Mouse (Mus musculus) G1E (cell line): ENCODE results near the gene Ascc1. TPM values are rescaled to one million over a fixed set of nuclear protein-coding genes. Genes with fewer than 3 reads are reported as not detected.

Experiments used
- ATAC-seq: 2 replicates; pipeline ENCODE4 v1.8.0; 2016; ENCODE audit warnings: mild to moderate bottlenecking; ENCODE audit not compliant: insufficient number of reproducible peaks, poor library complexity, low FRiP score, severe bottlenecking; ENCODE audit errors: extremely low read depth
- DNase-seq: peaks from one replicate; pipeline ENCODE4 v3.0.0; 2012; ENCODE audit warnings: low spot score
- H3K27me3 ChIP-seq: 2 replicates; pipeline ENCODE4 v1.6.1; 2012; ENCODE audit warnings: mild to moderate bottlenecking, low read length, inconsistent platforms; ENCODE audit not compliant: insufficient read depth
- H3K36me3 ChIP-seq: replicated peaks from 2 replicates; pipeline ENCODE3; 2012; ENCODE audit warnings: mild to moderate bottlenecking, inconsistent platforms
- H3K4me1 ChIP-seq: 2 replicates; pipeline ENCODE4 v1.6.1; 2012; ENCODE audit warnings: low read depth, low read length, inconsistent platforms, mixed read lengths; ENCODE audit not compliant: insufficient read depth
- H3K4me3 ChIP-seq: 2 replicates; pipeline ENCODE4 v1.5.1; 2012; ENCODE audit warnings: low read depth, mild to moderate bottlenecking, inconsistent platforms, low read length, moderate library complexity, mixed read lengths
- H3K9me3 ChIP-seq: replicated peaks from 2 replicates; pipeline ENCODE4 v1.6.1; 2012; ENCODE audit warnings: inconsistent platforms
- CTCF ChIP-seq: IDR thresholded peaks from 2 replicates; pipeline ENCODE4 v1.5.1; 2012; ENCODE audit warnings: low read depth, low read length, inconsistent platforms, mixed read lengths
- GATA1 ChIP-seq: IDR thresholded peaks from 2 replicates; pipeline ENCODE4 v1.6.1; 2012; ENCODE audit warnings: borderline replicate concordance, low read length, inconsistent platforms, mixed read lengths
- GATA2 ChIP-seq: IDR thresholded peaks from 2 replicates; pipeline ENCODE4 v1.6.1; 2012; ENCODE audit warnings: low read depth, low read length, inconsistent platforms, borderline replicate concordance
- POLR2AphosphoS5 ChIP-seq: IDR thresholded peaks from 2 replicates; pipeline ENCODE4 v1.6.1; 2012; ENCODE audit warnings: low read depth, low read length, inconsistent platforms; ENCODE audit not compliant: insufficient replicate concordance
- TAL1 ChIP-seq: conservative IDR thresholded peaks from 2 replicates; pipeline ENCODE4 v1.6.1; 2012; ENCODE audit warnings: low read depth, low read length, inconsistent platforms, mixed read lengths
- polyA plus RNA-seq: library from polyadenylated mRNA; stranded (reverse); fragments of >175 nt; gene quantifications from 2 replicates; pipeline ENCODE4 v1.2.3, GENCODE M21; 2012
- total RNA-seq, 2 experiments: library from RNA; stranded (forward) in 1 of 2; stranded (reverse) in 1 of 2; fragments of 200-1000 nt in 1 of 2; fragments of >200 nt in 1 of 2; fragmentation: Nextera tagmentation in 1 of 2; gene quantifications; 2 replicates each; pipeline ENCODE4 v1.2.3; 2014 to 2017

The Ascc1 gene
- total and polyA plus RNA-seq, 3 experiments, result 19.3 to 22.6 (median 19.7) TPM

DNA sequence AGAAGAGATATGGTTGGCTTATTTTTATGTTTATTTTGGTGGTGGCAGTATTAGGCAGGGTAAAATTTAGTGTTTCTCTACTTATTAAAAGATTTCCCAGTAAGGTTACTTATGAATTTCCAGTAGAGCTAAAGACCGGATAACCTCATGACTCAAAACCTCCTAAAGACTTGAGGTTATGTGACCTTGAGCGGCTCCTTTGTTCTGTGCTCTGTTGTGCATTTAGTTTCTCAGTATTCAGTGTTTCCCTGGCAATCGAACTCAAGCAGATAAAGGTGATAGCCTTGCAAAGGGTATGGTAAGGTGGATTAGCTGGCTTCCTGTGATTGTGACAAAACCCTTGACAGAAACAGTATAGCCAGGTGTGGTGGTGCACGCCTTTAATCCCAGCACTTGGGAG lies 26.8 kb downstream of the Ascc1 start:
- Histone ChIP-seq H3K9me3 (no peaks in the 10 kb centered on the region), H3K27me3 (no peaks in the 10 kb centered on the region), H3K4me1 (no peaks in the 10 kb centered on the region), H3K36me3 (peaks cover 37% of the 10 kb centered on the region), H3K4me3 (no peak overlapping the region)
- DNase-seq (no peak), ATAC-seq (no peak)
- TF ChIP-seq TAL1 (no peak), GATA1 (no peak)

DNA sequence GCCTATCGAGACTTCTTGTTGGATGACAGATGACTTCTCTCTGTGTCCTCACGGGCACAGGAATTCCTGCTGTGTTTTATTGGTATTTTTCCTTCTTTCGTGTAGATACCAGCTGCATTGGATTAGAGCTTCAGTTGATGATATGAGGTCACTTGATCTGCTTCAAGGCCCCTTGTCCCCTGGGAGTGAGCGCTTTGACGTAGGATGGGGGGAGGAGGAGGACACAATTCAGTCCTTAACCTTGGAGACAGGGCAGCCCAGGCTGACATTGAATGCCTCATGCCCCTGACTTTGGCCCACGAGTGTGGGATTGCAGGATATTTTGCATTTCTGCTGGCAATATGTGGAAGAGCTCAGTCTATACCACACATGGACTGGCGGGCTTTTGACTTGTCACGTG lies 29.0 kb downstream of the Ascc1 start:
- H3K9me3 ChIP-seq, result no peaks in the 10 kb centered on the region
- DNase-seq, result no peak
- no peaks in the 10 kb centered on the region for H3K27me3 ChIP-seq
- peaks cover 33% of the 10 kb centered on the region for H3K36me3 ChIP-seq
- H3K4me1 ChIP-seq, result no peaks in the 10 kb centered on the region; the same call in 1 of the 2 replicates
- no peak for ATAC-seq
- TF ChIP-seq TAL1, result no peak
- no peak for TF ChIP-seq CTCF
- TF ChIP-seq GATA1, result no peak
- no peak for TF ChIP-seq GATA2
- TF ChIP-seq POLR2AphosphoS5, result no peak
- H3K4me3 ChIP-seq, result no peak overlapping the region

DNA sequence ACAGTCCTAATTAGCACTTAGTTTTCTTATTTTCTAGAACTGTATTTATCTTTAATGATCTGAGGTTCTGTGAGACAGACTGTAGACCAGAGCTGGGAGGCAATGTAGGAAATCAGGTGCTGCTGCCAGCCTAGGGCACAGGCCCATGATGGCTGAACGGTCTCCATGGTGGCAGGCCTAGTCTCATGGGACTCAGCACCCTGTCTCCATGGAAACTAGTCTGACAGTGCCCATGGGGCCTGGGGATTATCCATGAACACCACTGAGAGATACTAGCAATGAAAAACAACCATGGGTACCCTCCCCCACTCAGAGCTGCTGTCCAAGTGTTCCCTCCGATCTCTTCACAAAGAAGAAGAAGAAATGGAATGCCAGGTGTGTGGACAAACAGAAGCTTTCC lies 29.4 kb downstream of the Ascc1 start:
- Histone ChIP-seq H3K4me3 (no peak overlapping the region), H3K9me3 (no peaks in the 10 kb centered on the region), H3K27me3 (no peaks in the 10 kb centered on the region), H3K36me3 (peaks cover 29% of the 10 kb centered on the region), H3K4me1 (no peaks in the 10 kb centered on the region; the same call in 1 of the 2 replicates)
- DNase-seq, result no peak
- ATAC-seq, result no peak
- TF ChIP-seq GATA2, result no peak
- no peak for TF ChIP-seq CTCF
- TF ChIP-seq TAL1, result no peak
- TF ChIP-seq GATA1, result no peak
- no peak for TF ChIP-seq POLR2AphosphoS5

DNA sequence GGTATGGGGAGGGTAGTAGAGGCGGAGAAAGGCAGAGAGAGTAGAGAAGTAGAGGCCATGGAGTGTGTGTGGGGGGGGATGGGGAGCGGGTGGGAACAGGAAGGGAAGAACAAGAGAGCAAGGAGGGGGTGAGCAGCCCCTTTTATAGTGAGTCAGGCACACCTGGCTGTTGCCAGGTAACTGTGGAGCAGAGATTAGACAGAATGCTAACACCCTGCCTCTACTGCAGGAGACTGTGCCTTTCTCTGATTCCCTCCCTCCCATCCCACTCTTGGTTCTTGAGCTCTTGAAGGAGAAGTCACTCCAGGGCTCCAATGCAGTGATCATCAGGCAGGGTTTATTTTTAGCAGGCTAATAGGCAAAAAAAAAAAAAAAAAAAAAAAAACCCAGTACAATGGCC lies 30.0 kb downstream of the Ascc1 start:
- H3K27me3 ChIP-seq, result no peaks in the 10 kb centered on the region
- no peak overlapping the region for H3K4me3 ChIP-seq
- ATAC-seq (no peak), DNase-seq (no peak)
- no peaks in the 10 kb centered on the region; the same call in 1 of the 2 replicates for H3K4me1 ChIP-seq
- no peaks in the 10 kb centered on the region for H3K9me3 ChIP-seq
- peaks cover 25% of the 10 kb centered on the region for H3K36me3 ChIP-seq
- TF ChIP-seq CTCF (no peak), GATA1 (no peak), GATA2 (no peak), POLR2AphosphoS5 (no peak), TAL1 (no peak)

DNA sequence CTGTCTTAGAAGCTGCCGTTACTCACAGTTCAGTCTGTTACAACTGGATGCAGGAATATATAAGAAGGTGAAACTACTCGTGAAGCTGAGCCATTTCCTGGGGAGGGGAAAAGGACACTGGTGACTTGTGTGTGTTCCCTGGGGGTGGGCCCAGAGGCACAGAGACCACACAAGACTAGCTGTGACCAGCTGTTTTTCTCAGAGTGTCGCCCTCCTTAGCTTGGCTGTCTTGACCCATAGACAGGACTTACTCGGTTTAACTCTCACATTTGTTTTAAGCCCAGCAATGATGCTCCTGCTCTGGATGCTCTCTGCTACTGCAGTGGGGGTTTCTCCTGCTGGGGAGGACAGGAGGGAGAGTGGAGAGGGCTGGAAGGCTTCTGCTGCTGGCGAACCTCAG lies 30.5 kb downstream of the Ascc1 start:
- Histone ChIP-seq H3K36me3 (peaks cover 23% of the 10 kb centered on the region), H3K27me3 (no peaks in the 10 kb centered on the region), H3K9me3 (no peaks in the 10 kb centered on the region), H3K4me3 (no peak overlapping the region), H3K4me1 (no peaks in the 10 kb centered on the region; the same call in 1 of the 2 replicates)
- TF ChIP-seq CTCF (no peak), GATA1 (no peak), GATA2 (no peak), POLR2AphosphoS5 (no peak), TAL1 (no peak)
- DNase-seq, result no peak
- ATAC-seq, result no peak

DNA sequence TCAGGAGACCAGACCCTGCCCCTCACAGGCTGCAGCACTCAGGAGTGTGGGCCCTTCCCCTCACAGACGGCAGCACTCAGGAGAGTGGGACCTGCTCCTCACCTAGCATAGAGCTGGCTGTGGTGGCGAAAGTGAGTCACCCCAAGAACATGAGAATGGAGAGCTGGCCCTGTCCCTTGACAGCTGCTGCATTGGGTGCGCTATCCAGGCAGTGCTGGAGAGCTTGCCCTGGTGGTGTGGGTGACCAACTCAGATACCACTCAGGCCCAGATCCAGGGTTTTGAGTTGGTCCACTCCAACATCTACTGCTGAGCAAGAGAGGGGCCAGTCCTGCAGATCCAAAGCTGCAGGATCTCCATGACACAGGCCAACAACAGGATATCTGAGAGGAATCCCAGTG lies 32.0 kb downstream of the Ascc1 start:
- Histone ChIP-seq H3K27me3 (no peaks in the 10 kb centered on the region), H3K4me1 (no peaks in the 10 kb centered on the region; the same call in 1 of the 2 replicates), H3K4me3 (no peak overlapping the region), H3K36me3 (peaks cover 14% of the 10 kb centered on the region), H3K9me3 (no peaks in the 10 kb centered on the region)
- no peak for DNase-seq
- TF ChIP-seq CTCF (no peak), GATA2 (no peak), POLR2AphosphoS5 (no peak)
- no peak for ATAC-seq

DNA sequence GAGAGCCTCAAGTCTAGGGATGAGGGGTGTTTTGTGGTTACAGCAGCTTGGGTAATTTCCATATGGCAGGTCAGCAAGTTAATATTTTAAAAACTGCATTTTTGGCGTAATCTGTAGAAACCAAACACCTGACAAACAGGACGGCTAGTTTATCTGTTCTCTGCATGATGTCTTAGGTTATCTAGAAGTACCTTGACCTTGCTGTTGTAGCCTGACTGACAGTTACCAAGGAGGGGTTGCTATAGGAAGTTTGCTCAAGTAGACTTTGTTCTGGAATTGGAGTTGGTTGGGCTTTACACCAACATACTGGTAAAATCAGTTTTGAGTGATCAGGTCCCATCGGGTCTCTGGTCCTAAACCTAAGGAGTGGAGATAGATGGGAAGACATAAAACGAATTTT lies 33.1 kb downstream of the Ascc1 start:
- Histone ChIP-seq H3K27me3 (no peaks in the 10 kb centered on the region), H3K36me3 (peaks cover 14% of the 10 kb centered on the region), H3K9me3 (no peaks in the 10 kb centered on the region), H3K4me3 (no peak overlapping the region), H3K4me1 (no peaks in the 10 kb centered on the region; the same call in 1 of the 2 replicates)
- ATAC-seq (no peak), DNase-seq (no peak)
- TF ChIP-seq GATA1, result no peak
- no peak for TF ChIP-seq POLR2AphosphoS5
- no peak for TF ChIP-seq TAL1
- no peak for TF ChIP-seq CTCF
- no peak for TF ChIP-seq GATA2

DNA sequence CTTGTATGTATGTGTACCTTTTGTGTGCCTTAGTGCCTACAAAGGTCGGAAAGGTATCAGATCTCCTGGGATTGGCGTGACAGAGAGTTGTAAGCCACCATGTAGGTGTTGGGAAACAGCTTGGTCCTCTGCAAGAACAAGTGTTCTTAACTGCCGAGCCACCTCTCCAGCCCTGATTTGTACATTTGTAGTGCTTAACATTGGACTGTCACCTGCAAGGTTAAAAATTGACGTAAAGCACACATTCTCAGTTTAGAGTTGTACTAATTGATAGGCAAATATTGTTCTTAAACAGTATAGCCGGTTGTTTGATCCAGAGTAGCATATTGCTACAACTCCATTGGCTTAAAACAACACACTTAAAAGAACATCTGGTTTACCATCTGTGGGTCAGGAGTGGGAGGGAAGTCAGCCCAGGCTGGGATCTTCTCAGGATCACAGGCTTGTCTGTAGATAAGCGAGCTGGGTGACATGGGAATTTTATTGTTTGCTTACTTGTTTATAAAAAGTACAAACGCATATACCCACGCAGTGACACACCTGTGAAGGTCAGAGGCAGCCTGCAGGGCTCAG lies 39.8 kb downstream of the Ascc1 start:
- Histone ChIP-seq H3K4me1 (no peaks in the 10 kb centered on the region), H3K36me3 (peaks cover 10% of the 10 kb centered on the region), H3K9me3 (no peaks in the 10 kb centered on the region), H3K4me3 (no peak overlapping the region), H3K27me3 (no peaks in the 10 kb centered on the region)
- TF ChIP-seq POLR2AphosphoS5 (no peak), CTCF (no peak), TAL1 (no peak), GATA2 (no peak), GATA1 (no peak)
- ATAC-seq, result no peak
- no peak for DNase-seq
